21 mouse cellular contexts compared by ENCODE assay signal in genomic region chr9:15310179-15310578, GRCm38 (mm10).
"Had no signal": no experiment of that assay in that cellular context is flagged by ENCODE, and none has a peak within 500 bp of the region (broad histone marks: within the 10 kb centered on the region; RNA-seq: fewer than 3 reads in every experiment).

No protein-coding gene starts in this region.

- H3K4me2 ChIP-seq: limb, embryonic 15.5 days; midbrain, embryonic 15.5 days; neural tube, embryonic 13.5 days; stomach, embryonic 15.5 days had no signal

- ATAC-seq: midbrain, embryonic 15.5 days had no signal

- H3K9me3 ChIP-seq: limb, embryonic 12.5 days; limb, embryonic 15.5 days; lung, embryonic 15.5 days; megakaryocyte, embryonic 14.5 days; midbrain, embryonic 10.5 days; midbrain, embryonic 15.5 days; neural tube, embryonic 13.5 days; stomach, embryonic 15.5 days had no signal

- DNase-seq: kidney, adult 18-20 months; kidney, adult 9 months; kidney, postnatal 14 days; kidney, postnatal 4 days; left cerebral cortex, postnatal 4 days; lung, adult 18-20 months; lung, postnatal 10 days; lung, postnatal 36 days; retina, postnatal 1 day; right cerebral cortex, postnatal 25 days; spleen, adult 18-20 months; thymus, postnatal 36 days had no signal

- H3K4me3 ChIP-seq: limb, embryonic 12.5 days; limb, embryonic 15.5 days; lung, embryonic 15.5 days; megakaryocyte, embryonic 14.5 days; midbrain, embryonic 15.5 days; neural tube, embryonic 13.5 days; stomach, embryonic 15.5 days had no signal

- H3K27ac ChIP-seq: limb, embryonic 12.5 days; limb, embryonic 15.5 days; liver, embryonic 14.5 days; lung, embryonic 15.5 days; midbrain, embryonic 10.5 days; midbrain, embryonic 15.5 days; neural tube, embryonic 13.5 days; stomach, embryonic 15.5 days had no signal

- H3K9ac ChIP-seq: limb, embryonic 12.5 days; limb, embryonic 15.5 days; liver, embryonic 14.5 days; lung, embryonic 15.5 days; midbrain, embryonic 15.5 days; neural tube, embryonic 13.5 days; stomach, embryonic 15.5 days had no signal

- H3K27me3 ChIP-seq: limb, embryonic 12.5 days; limb, embryonic 15.5 days; lung, embryonic 15.5 days; megakaryocyte, embryonic 14.5 days; midbrain, embryonic 15.5 days; neural tube, embryonic 13.5 days; stomach, embryonic 15.5 days had no signal
